Mouse (Mus musculus): Measurements from ENCODE around the gene Rhox6.
A peak's percentile ranks its signal among the peaks of the same experiment; 100 is the strongest.
"Not testable (repeated sequence)": the region's sequence is repeated elsewhere in the genome, so short reads cannot be mapped to it uniquely, and the experiment has no call there.

The Rhox6 gene

GRCm38 (mm10) chrX:37826610-37827009 is at the start of gene Rhox6:
Gene Rhox6 (plus strand): TSS chrX:37826910.
- not testable (repeated sequence) for DNase-seq

GRCm38 (mm10) chrX:37807286-37808080 is 19.2 kb upstream of the Rhox6 start:
- no peak for DNase-seq

GRCm38 (mm10) chrX:37809396-37809795 is 17.3 kb upstream of the Rhox6 start:
- DNase-seq: no peak

DNA sequence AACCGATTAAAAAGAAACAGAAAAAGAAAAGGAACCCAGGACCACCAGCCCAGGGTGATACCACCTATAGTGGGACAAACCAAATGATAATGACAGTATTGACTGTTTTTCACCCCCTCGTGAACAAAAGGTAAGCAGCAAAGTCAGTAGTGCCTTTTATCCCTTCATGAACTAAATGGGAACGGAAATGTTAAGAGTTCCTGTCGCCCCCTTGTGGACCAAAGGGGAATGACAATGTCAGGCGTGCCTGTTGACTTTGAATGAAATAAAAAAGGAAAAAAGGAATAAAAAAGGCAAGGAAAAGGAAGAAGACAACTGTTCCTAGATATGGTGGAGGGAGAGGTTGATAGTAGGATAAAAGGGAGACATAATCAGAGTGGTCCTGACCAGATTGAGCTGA is 15.5 kb upstream of the Rhox6 start:
- DNase-seq: peak; percentile 30

DNA sequence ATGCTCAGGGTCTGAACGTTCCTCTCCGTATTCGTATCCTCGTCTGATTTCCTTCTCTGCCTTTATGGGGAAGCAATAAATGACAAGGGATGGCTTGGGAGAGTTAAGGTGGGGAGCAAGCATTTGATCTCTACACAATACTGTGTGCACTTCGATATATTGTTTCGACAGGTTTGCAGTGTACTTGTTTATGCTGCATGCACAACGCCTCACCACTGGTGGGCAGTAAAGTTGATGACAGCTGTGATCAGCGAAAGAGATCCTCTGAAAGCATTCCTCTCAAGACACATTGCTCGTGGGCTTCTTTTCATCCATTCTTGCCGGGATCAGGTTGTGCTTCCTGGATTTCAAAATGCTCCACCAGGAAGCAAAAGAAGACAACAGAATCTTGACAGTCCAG is 11.0 kb upstream of the Rhox6 start:
- peak; percentile 17 for DNase-seq

- DNase-seq: not testable (repeated sequence)
Measured at GRCm38 (mm10) chrX:37831386-37831785, 4.7 kb downstream of the Rhox6 start, which contains the start of gene Rhox7a. Gene Rhox7a (plus strand): TSS chrX:37831686.

- DNase-seq: no peak
Measured at GRCm38 (mm10) chrX:37871641-37872040, 44.9 kb downstream of the Rhox6 start.

DNA sequence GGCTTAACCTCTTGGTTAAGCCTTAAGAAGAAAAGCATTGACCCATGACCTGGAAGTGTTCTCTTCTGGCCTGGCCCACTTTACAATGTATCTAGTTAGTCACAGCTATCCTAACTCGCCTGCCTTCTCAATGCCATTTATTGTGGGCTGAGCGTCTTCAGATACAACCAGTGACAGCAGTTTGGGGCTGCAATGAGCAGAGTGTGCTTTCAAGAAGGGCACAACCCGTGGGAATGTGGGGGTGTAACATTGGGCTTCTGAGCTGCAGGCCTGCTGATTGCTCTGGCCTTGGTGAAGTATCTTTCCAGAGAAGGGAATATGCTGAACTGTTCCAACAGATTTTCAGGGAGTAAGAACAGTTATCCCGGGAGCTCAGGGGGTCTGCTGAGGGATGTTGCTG is 52.1 kb downstream of the Rhox6 start, which contains the start of gene Rhox8:
Rhox8 (minus strand) TSS at position 101 of the 400 bp plus-strand sequence.
- DNase-seq: no peak

Data from retina, postnatal 1 day (tissue).